Mouse (Mus musculus) lung, postnatal 4 days (tissue): ENCODE data around the gene Npm3.
A peak's percentile ranks its signal among the peaks of the same experiment; 100 is the strongest.

Source experiments
- DNase-seq, 2 experiments: peaks; one replicate each; pipeline ENCODE4 v3.0.0; 2021

Gene Npm3

DNA sequence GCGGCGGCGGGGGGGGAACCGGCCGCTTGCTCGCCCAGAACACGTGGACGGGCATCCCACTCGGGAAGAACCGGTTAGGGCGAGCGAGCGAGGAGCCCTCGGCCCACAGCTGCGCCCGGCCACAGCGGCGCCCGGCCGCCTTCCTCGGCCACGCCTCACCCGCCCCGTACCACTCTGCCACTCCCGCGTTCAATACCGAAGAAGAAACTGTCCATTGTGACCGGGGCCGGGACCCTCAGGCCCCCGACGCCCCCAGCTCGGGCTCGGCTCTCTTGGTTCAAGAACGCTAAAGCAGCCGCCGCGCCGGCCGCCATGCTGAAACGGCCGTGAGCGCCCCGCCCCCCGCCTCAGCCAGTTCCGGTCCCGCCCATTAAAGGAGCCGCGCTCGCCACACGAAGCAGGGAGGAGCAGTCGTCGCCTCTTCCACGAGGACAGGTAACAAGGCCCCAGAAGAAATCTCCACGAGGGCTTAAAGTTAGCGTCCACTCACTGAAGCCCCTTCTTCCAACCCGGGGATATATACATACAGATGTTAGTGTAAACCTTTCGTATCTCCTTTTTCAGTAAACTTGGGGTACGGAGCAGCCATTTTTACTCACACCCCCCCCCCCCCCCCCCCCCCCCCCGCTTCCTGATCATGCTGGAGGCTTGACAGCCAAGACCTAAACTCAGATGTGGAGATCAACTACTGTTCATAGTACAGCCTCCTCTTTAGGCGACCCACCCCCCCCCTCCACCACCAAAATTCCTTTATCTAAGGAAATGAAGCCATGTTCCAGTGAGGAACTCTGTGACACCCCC is at the start of gene Npm3:
Npm3 (minus strand) TSS at position 349 of the 801 bp plus-strand sequence.
- DNase-seq, result peak; percentile 86 to 90

GRCm38 (mm10) chr19:45796879-45797278 is 47.5 kb upstream of the Npm3 start:
- DNase-seq, result no peak

- DNase-seq, result peak; percentile 59 to 68
These were observed 46.7 kb upstream of the Npm3 start for GRCm38 (mm10) chr19:45796061-45796556.

DNA sequence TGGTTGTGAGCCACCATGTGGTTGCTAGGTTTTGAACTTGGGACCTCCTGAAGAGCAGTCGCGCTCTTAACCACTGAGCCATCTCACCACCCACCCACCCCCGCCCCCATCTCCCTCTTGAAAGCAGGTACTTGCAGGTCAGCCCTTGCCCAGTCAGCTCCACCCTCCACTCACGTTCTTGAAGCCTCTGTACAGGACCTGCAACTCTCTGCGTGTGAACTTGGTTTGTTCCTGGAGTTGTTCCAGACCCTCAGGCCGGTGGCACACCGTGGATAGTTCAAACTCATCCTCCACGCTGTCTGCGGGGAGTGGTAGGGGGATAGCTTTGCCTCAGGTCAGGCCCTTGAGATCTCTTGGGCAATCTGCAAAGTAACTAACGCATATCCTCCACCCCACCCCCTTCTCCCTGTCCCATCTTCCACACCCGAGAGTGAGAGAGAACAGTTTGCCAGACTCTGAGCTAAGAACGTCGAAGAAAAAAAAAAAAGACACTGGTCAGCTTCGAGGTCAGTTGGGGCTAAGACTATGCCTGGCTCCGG is 46.1 kb upstream of the Npm3 start:
- DNase-seq, result peak; percentile 30 to 54

GRCm38 (mm10) chr19:45794718-45795117 is 45.3 kb upstream of the Npm3 start:
- no peak for DNase-seq

DNA sequence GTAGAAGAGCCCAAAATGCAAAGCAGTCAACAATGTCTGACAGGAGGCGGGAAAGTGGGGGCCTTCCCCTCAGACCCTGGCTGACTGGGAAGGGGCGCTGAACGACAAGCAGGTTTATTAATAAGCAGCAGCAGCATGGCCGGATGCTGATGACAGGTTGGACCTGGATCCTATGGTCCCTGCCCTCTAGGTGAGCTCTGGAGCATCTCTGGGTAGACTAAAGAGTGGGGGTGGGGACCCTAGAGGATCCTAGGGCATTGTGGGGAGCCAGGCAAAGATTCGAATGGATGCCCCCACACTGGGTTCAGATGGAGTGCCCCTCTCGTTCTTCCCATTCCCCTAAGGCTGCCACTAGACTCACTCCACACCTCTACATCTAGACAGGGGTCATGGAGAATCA is 43.0 kb upstream of the Npm3 start:
- no peak for DNase-seq

DNA sequence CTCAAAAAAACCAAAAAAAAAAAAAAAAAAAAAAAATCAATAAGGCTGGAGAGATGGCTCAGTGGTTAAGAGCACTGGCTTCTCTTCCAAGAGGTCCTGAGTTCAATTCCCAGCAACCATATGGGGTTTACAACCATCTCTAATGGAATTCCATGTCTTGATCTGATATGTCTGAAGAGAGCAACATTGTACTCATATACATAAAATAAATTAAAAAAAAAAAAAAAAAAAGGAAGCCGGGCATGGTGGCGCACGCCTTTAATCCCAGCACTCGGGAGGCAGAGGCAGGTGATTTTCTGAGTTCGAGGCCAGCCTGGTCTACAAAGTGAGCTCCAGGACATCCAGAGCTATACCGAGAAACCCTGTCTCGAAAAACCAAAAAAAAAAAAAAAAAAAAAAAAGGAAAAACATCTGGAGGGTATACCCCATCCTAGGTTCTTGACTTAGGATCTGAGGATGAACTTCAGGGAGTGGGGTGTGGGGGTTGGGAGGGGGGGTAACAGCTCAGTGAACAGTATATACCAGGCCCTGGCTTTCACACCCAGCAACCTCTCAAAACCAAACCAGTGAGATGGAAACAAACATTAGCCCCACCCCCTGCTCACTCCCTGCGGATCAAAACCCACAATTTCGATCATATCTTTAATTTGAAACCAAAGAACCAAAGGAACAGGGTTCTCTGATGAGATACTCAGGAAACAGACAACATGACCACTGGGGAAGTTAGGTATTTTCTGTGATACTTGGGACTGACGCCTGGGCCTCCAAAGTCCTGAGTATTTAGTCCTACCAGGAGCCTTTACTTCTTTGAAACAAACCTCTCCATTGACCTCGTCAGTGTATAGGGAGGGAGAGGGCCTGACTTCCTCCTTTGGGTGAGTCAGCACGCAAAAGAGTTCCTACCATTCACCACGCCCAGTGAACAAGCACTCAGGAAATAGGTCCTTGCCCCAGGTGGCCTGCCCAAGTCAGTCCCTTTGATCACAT is 40.8 kb upstream of the Npm3 start:
- DNase-seq, result peak; percentile 50 to 63

- no peak for DNase-seq
These were observed 40.0 kb upstream of the Npm3 start for GRCm38 (mm10) chr19:45789365-45789764.

DNA sequence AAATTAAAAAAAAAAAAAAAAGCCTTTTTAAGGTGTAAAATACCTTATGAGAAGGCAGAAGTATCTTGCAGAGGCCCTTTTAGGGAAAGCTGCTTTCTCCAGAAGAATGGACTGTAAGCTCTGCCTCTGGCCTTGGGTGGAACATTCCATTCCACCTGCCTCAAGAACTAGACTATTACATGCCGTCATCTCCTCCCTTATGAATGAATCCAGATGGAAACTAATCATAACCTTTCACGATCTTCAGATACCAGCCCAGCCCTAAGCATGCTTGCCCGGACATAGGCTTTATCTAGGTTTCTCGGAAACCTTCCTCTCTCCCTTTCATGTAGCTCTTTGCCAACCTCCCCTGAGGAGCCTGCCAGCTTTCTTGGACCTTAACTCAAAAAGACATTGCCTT is 38.9 kb upstream of the Npm3 start:
- no peak for DNase-seq

- no peak for DNase-seq
These were observed 38.1 kb upstream of the Npm3 start for GRCm38 (mm10) chr19:45787450-45787849.

- no peak for DNase-seq
These were observed 36.1 kb upstream of the Npm3 start for GRCm38 (mm10) chr19:45785470-45785869.

GRCm38 (mm10) chr19:45783933-45784576 is 34.7 kb upstream of the Npm3 start:
- no peak for DNase-seq

- DNase-seq, result peak; percentile 99
These were observed 34.0 kb upstream of the Npm3 start, which contains the start of gene Mgea5 for GRCm38 (mm10) chr19:45783181-45783932. Gene Mgea5 (minus strand): TSS chr19:45783837.

DNA sequence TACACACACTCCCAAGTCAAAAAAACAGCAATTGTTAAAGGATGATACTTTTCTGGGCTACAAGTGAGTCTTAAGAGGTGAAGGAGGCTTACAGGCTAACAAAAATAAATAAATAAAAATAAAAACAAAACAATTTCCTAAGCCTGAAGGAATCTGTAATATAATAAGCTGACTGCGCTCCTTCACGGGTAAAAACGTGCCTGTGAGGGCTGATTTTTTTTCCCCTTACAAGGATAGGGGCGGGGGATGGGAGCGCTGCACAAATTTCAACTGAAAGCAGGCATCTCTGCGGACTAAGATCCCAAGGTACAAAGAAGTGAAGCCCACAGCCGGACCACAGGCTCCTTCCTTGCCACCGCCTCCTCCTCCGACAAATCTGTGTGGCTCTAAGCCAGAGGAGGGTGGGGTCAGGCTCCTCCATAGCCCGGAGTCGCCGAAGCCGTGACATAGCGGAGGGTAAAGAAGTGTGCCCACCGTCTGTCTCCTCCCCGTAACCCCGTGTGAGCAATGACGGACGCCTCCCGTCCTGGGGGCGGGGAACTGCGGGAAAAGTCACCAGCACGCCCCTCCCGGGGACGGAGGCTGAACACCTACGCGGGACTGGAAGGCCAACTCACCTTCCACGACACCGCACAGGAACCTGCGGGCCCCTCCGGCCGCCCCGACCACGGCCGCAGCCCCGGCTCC is 33.1 kb upstream of the Npm3 start:
- DNase-seq, result peak; percentile 84 to 86

DNA sequence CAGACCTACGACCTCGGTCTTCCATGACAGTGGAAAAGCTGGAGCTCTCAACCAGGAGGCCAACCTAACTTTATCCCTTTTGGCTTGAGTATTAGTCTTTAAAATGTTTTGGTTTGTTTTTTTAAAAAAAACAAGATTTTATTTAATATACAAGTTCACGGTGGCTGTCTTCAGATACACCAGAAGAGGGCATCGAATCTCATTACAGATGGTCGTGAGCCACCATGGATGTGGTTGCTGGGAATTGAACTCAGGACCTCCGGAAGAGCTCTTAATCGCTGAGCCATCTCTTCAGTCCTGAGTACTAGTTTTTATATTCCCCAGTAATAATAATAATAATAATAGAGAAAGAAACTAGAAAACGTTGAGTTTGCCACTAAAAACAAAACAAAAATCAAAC is 32.3 kb upstream of the Npm3 start:
- DNase-seq, result no peak

GRCm38 (mm10) chr19:45780350-45780915 is 31.0 kb upstream of the Npm3 start:
- DNase-seq, result no peak

DNA sequence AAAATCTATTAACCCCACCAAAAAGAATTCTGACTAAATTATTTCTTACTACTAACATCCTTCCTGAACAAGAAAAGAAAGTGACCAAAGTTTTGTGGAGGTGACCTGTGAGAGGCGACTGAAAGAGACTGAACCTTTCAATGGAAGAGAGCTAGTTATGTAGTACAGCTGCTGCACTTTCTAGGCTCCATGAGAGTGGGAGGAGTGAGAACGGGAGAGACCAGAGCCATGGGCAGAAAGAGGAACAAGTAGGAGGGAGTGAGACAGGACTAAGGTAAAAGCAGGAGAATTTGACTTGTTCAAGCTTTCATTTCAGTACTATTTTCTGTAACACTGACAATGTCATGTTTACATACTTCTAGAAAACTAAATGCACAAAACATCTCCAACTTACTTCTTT is 26.1 kb upstream of the Npm3 start:
- no peak for DNase-seq

DNA sequence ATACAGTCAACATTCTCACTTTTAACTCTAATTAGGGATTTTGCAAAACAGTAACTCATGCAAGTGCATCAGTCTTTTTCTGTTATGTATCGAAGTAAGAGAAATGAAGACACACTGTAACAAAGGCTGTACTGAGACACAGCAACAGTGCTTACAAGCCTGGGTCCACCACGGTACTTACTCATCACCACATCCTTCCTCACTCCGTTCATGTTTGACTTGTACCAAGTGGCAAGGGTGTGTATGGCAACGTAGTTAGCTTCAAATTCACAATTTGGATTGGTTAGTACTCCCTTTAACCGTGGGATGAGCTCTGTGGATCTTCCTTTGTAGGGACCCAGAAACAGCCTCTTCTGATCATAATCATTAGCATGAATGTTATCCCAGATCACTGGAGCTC is 22.1 kb upstream of the Npm3 start:
- no peak for DNase-seq

- no peak for DNase-seq
These were observed 11.4 kb upstream of the Npm3 start for GRCm38 (mm10) chr19:45760810-45761209.

- DNase-seq, result no peak
These were observed 9.3 kb upstream of the Npm3 start for GRCm38 (mm10) chr19:45758671-45759070.

- no peak for DNase-seq
These were observed 4.2 kb upstream of the Npm3 start for GRCm38 (mm10) chr19:45753551-45753950.
